Mouse (Mus musculus) olfactory bulb, adult 2 months (tissue): ENCODE data around the gene Chrnd. TPM values are rescaled to one million over a fixed set of nuclear protein-coding genes. Genes with fewer than 3 reads are reported as not detected.
A peak's percentile ranks its signal among the peaks of the same experiment; 100 is the strongest.

Experiments
- H3K27ac ChIP-seq: fragments of 200-500 bp; 2 replicates; pipeline ENCODE4 v1.5.1; 2012; ENCODE audit warnings: low read depth, low read length; ENCODE audit not compliant: insufficient read depth
- H3K4me1 ChIP-seq: fragments of 200-500 bp; 2 replicates; pipeline ENCODE4 v1.6.1; 2012; ENCODE audit warnings: low read length; ENCODE audit not compliant: control insufficient read depth, insufficient read depth
- H3K4me3 ChIP-seq: fragments of 200-500 bp; 2 replicates; pipeline ENCODE4 v1.5.1; 2012; ENCODE audit warnings: mild to moderate bottlenecking, low read depth, low read length, moderate library complexity; ENCODE audit not compliant: insufficient read depth
- CTCF ChIP-seq: fragments of 200-500 bp; IDR thresholded peaks from 2 replicates; pipeline ENCODE4 v1.5.1; 2012; ENCODE audit warnings: low read depth, mild to moderate bottlenecking, low read length, moderate library complexity; ENCODE audit not compliant: insufficient read depth
- POLR2A ChIP-seq: fragments of 200-500 bp; IDR thresholded peaks from 2 replicates; pipeline ENCODE4 v1.6.1; 2012; ENCODE audit warnings: mild to moderate bottlenecking, low read depth, low read length, moderate library complexity; ENCODE audit not compliant: insufficient read depth
- WGBS: fragments of 180-500 bp; shearing (Covaris S2); methylation state at CpG from one replicate; pipeline ENCODE4 v1.1.7; 2018; 5-methylcytosine and 5-hydroxymethylcytosine counted together
- polyA plus RNA-seq: library from polyadenylated mRNA; stranded (reverse); fragments of >200 nt; gene quantifications from 2 replicates; pipeline ENCODE4 v1.2.4, GENCODE M21; 2012; ENCODE audit warnings: low replicate concordance; ENCODE audit not compliant: missing spikeins, insufficient read depth, insufficient read length

Chrnd gene
- polyA plus RNA-seq, 1 experiment = not detected

DNA sequence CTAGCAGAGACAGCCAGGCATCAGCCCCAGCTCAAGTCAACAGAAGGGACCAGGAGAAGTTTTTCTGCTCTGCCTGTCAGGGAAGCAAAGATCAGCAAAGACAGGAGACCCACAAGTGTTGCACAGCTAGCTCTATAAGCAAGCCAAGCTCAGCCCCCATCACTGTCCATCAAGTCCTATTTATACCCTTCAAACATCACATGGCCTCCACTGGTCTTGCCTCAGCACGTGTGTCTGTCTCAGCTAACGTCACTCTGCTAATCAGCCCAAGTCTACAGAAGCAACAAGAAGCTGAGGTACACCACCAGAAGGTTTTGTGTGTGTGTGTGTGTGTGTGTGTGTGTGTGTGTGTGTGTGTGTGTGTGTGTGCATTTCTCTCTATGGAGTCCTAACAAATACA, 10.4 kb downstream of the Chrnd start:
- Histone ChIP-seq H3K27ac (no peak overlapping the region), H3K4me1 (no peaks in the 10 kb centered on the region), H3K4me3 (no peak overlapping the region)
- TF ChIP-seq CTCF = no peak
- no peak for TF ChIP-seq POLR2A
- WGBS = 55% methylated on average over 2 of the region's 2 CpGs

DNA sequence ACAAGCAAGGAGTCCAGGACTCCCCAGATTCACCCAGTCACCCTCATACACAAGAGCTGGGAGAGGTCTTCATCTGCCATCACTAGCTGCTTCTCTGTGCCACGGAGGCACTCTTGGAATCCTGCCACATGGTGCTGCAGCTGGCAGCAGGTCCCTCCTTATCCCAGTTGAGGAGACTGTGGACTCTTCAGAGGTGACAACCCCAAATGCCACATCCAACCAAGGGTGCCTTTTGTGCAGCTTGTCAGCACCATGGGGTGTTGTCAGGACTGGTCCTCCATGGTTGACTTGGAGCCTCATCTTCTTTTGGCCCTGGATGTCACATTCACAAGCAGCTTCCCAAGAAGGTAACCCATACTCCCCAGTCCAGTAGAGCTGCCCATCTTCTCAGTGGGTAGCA, 11.4 kb downstream of the Chrnd start:
- no peak for TF ChIP-seq POLR2A
- no peak for TF ChIP-seq CTCF
- no peak overlapping the region for H3K27ac ChIP-seq
- no peaks in the 10 kb centered on the region; the same call in 1 of the 2 replicates for H3K4me1 ChIP-seq
- no peak overlapping the region for H3K4me3 ChIP-seq
- 24% methylated on average over 1 of the region's 1 CpGs for WGBS

DNA sequence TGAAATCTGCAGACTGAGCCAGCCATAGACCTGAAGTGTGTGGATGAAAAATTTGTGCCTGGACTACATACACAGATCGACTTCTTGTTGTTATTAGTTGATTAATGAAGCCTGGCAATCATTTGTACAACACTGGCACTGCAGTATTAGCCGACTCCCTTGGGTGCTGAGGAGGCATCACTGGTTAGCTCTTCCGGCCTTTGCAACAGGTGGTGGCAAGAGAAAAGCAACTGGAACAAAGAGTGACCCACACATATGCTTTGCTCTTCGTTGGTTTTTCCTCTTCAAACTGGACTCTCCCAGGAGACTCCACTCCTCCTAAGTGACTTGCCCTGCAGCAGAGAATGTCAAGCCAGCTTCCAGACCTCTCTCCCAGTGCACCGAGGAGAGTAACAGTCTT, 13.4 kb downstream of the Chrnd start:
- TF ChIP-seq POLR2A = no peak
- TF ChIP-seq CTCF = no peak
- no peak overlapping the region for H3K4me3 ChIP-seq
- H3K4me1 ChIP-seq = no peaks in the 10 kb centered on the region; the same call in 1 of the 2 replicates
- WGBS = 81% methylated on average over 5 of the region's 5 CpGs
- H3K27ac ChIP-seq = no peak overlapping the region

DNA sequence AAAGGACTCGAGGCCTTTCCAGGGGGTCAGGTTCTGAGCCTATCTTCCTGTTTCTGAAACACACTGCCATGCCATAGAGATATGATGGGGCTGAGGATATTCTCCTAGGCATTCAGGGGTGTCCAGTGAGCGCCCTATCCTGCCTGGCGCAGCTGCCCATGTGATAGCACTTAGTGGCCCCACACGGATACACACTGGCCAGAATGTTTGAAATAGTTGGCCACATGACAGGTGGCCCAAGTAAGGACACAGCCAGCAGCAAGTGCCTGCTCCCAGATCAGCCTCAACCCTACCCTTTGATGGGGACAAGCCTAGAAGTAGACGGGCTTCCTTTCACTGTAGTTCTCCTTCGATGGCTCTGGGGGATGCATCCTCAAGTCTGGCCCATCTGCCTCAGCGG, 14.1 kb downstream of the Chrnd start, which contains the start of gene Chrng:
TSS of gene Chrng (plus strand) at position 193 of the 400 bp plus-strand sequence.
- WGBS = 92% methylated on average over 7 of the region's 7 CpGs

DNA sequence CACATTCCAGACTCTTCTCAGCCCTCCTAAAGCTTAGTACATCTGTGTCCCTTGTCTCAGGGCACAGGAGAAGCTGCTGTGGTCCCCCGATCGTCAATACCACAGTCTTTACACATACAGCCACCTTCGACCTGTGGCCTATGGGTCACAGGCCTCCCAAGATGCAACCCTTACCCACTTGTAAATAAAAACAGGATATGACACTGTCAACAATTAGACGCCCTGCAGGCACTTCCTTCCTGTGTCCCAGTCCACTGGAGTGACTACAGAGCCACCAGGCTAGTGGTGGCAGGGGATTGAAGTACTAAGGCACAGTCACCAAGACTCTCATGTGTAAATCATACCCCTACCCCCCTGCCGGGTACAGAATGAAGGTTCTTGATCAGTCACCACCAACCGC, 14.6 kb downstream of the Chrnd start:
- H3K4me3 ChIP-seq = no peak overlapping the region
- 77% methylated on average over 6 of the region's 6 CpGs for WGBS
- TF ChIP-seq POLR2A = no peak
- TF ChIP-seq CTCF = no peak
- H3K4me1 ChIP-seq = no peaks in the 10 kb centered on the region; the same call in 1 of the 2 replicates
- no peak overlapping the region for H3K27ac ChIP-seq

More for the DNA sequence above, 14.1 kb downstream of the Chrnd start, which contains the start of gene Chrng:
- no peak within 1 kb of the TSS for H3K27ac ChIP-seq
- H3K4me1 ChIP-seq = no peaks in the 10 kb centered on the region; the same call in 1 of the 2 replicates
- TF ChIP-seq CTCF = no peak
- TF ChIP-seq POLR2A = no peak
- H3K4me3 ChIP-seq = no peak within 1 kb of the TSS

DNA sequence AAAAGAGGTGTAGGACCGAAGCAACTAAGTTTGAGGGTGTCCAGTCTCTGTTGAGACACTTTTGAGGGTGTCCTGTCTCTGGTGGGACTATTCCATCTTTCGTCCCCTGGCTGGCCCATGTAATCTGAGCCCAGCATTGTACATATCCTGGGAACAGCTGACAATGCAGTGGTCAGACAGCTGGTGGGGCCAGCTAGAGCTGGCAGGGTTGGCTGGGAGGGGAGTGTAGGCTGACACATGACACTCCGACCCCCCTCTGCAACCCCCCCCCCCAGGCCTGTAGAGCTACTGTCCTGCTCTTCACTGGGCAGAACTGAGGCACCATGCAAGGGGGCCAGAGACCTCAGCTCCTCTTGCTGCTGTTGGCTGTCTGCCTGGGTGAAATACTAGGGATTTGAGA, 15.1 kb downstream of the Chrnd start:
- WGBS = 40% methylated on average over 3 of the region's 3 CpGs
- Histone ChIP-seq H3K4me1 (no peaks in the 10 kb centered on the region; the same call in 1 of the 2 replicates), H3K27ac (no peak overlapping the region), H3K4me3 (no peak overlapping the region)
- no peak for TF ChIP-seq CTCF
- TF ChIP-seq POLR2A = no peak

DNA sequence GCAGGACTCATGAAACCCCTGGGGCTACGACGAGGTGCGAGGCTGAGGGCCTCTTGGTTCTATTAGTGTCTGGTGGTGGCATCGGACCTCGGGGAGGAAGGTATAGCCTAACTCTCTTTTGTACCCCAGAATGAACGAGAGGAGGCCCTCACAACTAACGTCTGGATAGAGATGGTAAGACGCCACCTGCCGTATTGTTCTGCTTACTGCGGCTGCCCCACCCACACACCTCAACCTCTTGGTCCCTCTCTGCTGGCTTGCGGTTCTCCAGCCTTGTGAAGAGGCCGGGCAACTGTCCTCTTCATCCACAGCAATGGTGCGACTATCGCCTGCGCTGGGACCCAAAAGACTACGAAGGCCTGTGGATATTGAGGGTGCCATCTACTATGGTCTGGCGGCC, 15.9 kb downstream of the Chrnd start:
- Histone ChIP-seq H3K4me3 (no peak overlapping the region), H3K27ac (no peak overlapping the region), H3K4me1 (no peaks in the 10 kb centered on the region; the same call in 1 of the 2 replicates)
- WGBS = 29% methylated on average over 17 of the region's 17 CpGs
- TF ChIP-seq CTCF (no peak), POLR2A (no peak)

DNA sequence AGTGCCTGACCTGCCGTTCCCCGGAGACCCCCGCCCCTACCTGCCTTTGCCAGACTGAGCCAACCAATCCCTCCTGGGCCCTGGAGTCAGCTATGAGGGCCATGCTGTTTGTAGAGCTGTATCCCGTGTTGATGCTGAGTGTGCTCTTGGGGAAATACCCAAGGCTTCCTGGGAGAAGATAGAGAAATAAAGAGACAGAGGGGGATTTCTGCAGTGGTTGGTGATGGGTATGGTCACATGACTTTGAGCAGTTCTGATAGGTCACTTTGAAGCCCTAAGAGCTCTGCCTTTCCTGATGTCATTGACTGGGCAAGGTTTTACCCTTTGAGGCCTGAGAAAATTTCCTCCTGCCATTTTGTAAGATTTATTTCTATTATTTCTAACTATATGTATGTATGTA, 21.0 kb downstream of the Chrnd start:
- TF ChIP-seq POLR2A = no peak
- TF ChIP-seq CTCF = no peak
- Histone ChIP-seq H3K4me1 (peaks cover 5% of the 10 kb centered on the region; the same call in 1 of the 2 replicates), H3K27ac (no peak overlapping the region), H3K4me3 (no peak overlapping the region)
- 87% methylated on average over 4 of the region's 4 CpGs for WGBS

DNA sequence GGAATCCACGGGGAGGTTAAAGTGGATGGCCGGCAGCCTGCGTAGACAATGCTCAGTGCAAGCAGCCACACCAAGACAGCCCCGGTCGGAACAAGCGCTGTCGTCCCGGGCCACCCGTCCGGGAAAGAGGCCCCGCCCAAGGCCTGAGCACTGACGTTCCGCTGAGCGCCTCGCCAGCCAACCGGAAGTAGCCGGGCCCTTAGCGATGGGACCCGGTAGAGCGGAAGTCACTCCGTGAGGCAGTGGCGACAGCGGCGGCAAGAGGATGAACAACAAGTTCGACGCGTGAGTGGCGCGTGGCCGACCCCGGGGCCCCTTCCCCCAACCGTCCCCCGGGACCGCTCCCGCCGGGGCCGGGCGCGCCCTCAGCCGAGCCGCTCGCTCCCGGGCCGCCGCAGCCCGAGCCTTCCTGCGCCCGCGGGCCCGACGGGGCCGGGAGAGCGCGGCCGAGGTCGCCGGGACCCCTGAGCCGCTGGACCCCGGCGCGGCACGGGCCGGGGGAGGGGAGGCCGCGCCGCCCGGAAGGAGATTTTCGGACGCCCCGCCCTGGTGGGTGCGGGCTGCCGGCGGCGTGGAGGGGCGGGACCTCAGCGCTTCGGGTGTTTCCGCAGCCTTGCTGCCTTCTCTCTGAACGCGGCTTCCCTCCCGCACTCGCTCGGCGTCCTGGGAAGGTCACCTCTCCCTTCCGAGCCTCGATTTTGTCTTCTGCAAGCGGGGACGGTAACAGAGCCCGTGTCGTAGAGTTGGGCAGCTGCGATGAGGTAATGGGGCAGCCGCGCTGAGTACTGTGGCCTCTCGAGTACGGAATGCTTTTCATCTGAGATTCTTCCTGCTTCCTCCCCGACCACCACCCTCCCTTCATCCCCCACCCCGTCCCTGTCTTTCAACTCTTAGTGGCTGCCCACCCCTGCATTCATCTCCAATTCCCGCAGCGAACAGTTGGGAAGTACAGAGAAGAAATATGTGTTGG, 23.6 kb downstream of the Chrnd start, which contains the start of gene Eif4e2:
TSS of gene Eif4e2 (plus strand) at position 180 of the 970 bp plus-strand sequence.
- Histone ChIP-seq H3K4me1 (peaks cover 5% of the 10 kb centered on the region; the same call in 1 of the 2 replicates), H3K4me3 (peak within 1 kb of the TSS; percentile 95), H3K27ac (peak within 1 kb of the TSS; percentile 78)
- TF ChIP-seq CTCF (no peak), POLR2A (no peak; the same call in none of the 2 replicates)
- WGBS = under 1% methylated on average over 99 of the region's 99 CpGs
